Mouse (Mus musculus) mammary gland, adult 2 months (tissue): ENCODE data around the gene Sap30l. TPM values are rescaled to one million over a fixed set of nuclear protein-coding genes. Genes with fewer than 3 reads are reported as not detected.

Experiments used
- polyA plus RNA-seq: library from polyadenylated mRNA; depleted of rRNA; stranded (reverse); fragments of >200 nt; gene quantifications from 2 replicates; pipeline ENCODE4 v1.2.3, GENCODE M21; 2012; ENCODE audit warnings: low replicate concordance; rRNA removed

Gene Sap30l
- polyA plus RNA-seq = 15.6 and 45.1 TPM in 2 replicates

GRCm38 (mm10) chr11:57800971-57801765, at the start of gene Sap30l:
Sap30l (plus strand) TSS chr11:57801637.

GRCm38 (mm10) chr11:57832552-57833201, 31.2 kb downstream of the Sap30l start, which contains the start of gene Hand1:
Hand1 (minus strand) TSS chr11:57832818.

Other genes with a start within 250 kb of the Sap30l start
- 10.2 and 17.7 TPM in 2 replicates for gene Galnt10, start 156.2 kb upstream of the Sap30l start, polyA plus RNA-seq
- not detected in 2 replicates for gene Hand1, start 31.2 kb downstream of the Sap30l start, polyA plus RNA-seq
- gene Larp1, start 207.4 kb downstream of the Sap30l start, polyA plus RNA-seq = 37.6 and 38.1 TPM in 2 replicates